Mouse (Mus musculus) intestine, postnatal 0 days (tissue): ENCODE data around the gene Adcy4. TPM values are rescaled to one million over a fixed set of nuclear protein-coding genes. Genes with fewer than 3 reads are reported as not detected.

Source experiments
- ATAC-seq: fragments of 200-750 bp; cut with Nextera tagmentation; 2 replicates; pipeline ENCODE4 v1.8.0; 2017; ENCODE audit warnings: mild to moderate bottlenecking, moderate TSS enrichment, moderate library complexity
- H3K27ac ChIP-seq: fragments of 300-500 bp; sonication (generic); 2 replicates; pipeline ENCODE4 v1.5.1; 2014; ENCODE audit warnings: mild to moderate bottlenecking, low read depth, low read length, moderate library complexity
- H3K27me3 ChIP-seq: fragments of 300-500 bp; sonication (generic); replicated peaks from 2 replicates; pipeline ENCODE4 v1.6.1; 2014; ENCODE audit warnings: low read length, mixed read lengths; ENCODE audit not compliant: control insufficient read depth, insufficient read depth
- H3K36me3 ChIP-seq: fragments of 300-500 bp; sonication (generic); 2 replicates; pipeline ENCODE4 v1.6.1; 2014; ENCODE audit warnings: mild to moderate bottlenecking, moderate library complexity; ENCODE audit not compliant: control insufficient read depth, insufficient read depth
- H3K4me1 ChIP-seq: fragments of 300-500 bp; sonication (generic); replicated peaks from 2 replicates; pipeline ENCODE4 v1.6.1; 2014; ENCODE audit warnings: antibody characterized with exemption, low read length, mixed read lengths; ENCODE audit not compliant: control insufficient read depth, insufficient read depth
- H3K4me2 ChIP-seq: fragments of 300-500 bp; sonication (generic); replicated peaks from 2 replicates; pipeline ENCODE4 v1.6.1; 2014; ENCODE audit warnings: low read depth, mild to moderate bottlenecking, moderate library complexity
- H3K4me3 ChIP-seq: fragments of 300-500 bp; sonication (generic); 2 replicates; pipeline ENCODE4 v1.5.1; 2014; ENCODE audit warnings: low read depth, low read length
- H3K9ac ChIP-seq: fragments of 300-500 bp; sonication (generic); 2 replicates; pipeline ENCODE4 v1.6.1; 2014; ENCODE audit warnings: mild to moderate bottlenecking, low read depth, low read length
- H3K9me3 ChIP-seq: fragments of 300-500 bp; sonication (generic); 2 replicates; pipeline ENCODE4 v1.6.1; 2016; ENCODE audit warnings: mixed run types; ENCODE audit not compliant: control insufficient read depth
- CTCF ChIP-seq: sonication (generic); IDR thresholded peaks from 2 replicates; pipeline ENCODE4 v1.5.1; 2016; ENCODE audit warnings: low read depth, mild to moderate bottlenecking, control low read depth, antibody characterized with exemption, moderate library complexity
- WGBS: fragments of 180-500 bp; shearing (Covaris S2); extraction: QIAGEN DNeasy Blood & Tissue Kit; methylation state at CpG from one replicate; pipeline ENCODE4 v1.1.7; 2014; 5-methylcytosine and 5-hydroxymethylcytosine counted together
- polyA plus RNA-seq: library from polyadenylated mRNA; unstranded; fragments of >200 nt; fragmentation: Nextera tagmentation; extraction: Ambion mirVana; gene quantifications from 2 replicates; pipeline ENCODE4 v1.2.1, GENCODE M21; 2015

Adcy4 gene
- polyA plus RNA-seq, 1 experiment from 2014 or later: 4.3 TPM

DNA sequence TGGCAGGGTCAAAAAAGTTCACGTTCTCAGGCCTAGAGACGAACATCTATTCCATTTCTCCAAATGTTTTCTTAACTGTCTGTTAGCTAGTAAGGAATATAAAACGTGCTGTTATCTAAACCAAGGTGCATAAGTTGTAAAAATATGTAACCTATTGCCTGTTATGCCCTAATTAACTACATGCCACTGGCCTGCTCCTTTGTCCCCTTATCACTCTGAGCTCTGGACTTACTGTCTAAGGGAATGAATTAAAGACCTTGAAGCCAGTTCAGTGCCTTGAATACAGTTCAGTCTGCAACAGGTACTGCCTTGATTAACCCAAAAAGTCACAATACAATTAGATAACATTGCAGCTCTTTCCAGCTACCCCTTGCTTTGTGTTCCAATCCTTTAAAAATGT, 48.6 kb downstream of the Adcy4 start:
- Histone ChIP-seq H3K36me3 (peaks cover 25% of the 10 kb centered on the region), H3K4me3 (no peak overlapping the region), H3K27ac (0 out of 2 replicates have a peak overlapping the region, but pooled peaks have one; percentile 62), H3K4me1 (0 out of 2 replicates have a peak, but pooled peaks cover 13% of the 10 kb centered on the region), H3K27me3 (no peaks in the 10 kb centered on the region), H3K9ac (no peak overlapping the region), H3K9me3 (no peaks in the 10 kb centered on the region), H3K4me2 (peak overlapping the region; percentile 46)
- no peak for TF ChIP-seq CTCF
- peak; percentile 71 for ATAC-seq
- 9% methylated on average over 3 of the region's 3 CpGs for WGBS

GRCm38 (mm10) chr14:55734869-55735268, 49.0 kb downstream of the Adcy4 start:
- no peak overlapping the region for H3K4me3 ChIP-seq
- no peaks in the 10 kb centered on the region for H3K27me3 ChIP-seq
- H3K36me3 ChIP-seq: peaks cover 20% of the 10 kb centered on the region
- 0 out of 2 replicates have a peak, but pooled peaks cover 13% of the 10 kb centered on the region for H3K4me1 ChIP-seq
- H3K9ac ChIP-seq: no peak overlapping the region
- no peak for TF ChIP-seq CTCF
- no peak; the same call in 1 of the 2 replicates for ATAC-seq
- no peak overlapping the region for H3K27ac ChIP-seq
- WGBS: 39% methylated on average over 7 of the region's 7 CpGs
- H3K9me3 ChIP-seq: no peaks in the 10 kb centered on the region
- H3K4me2 ChIP-seq: 0 out of 2 replicates have a peak overlapping the region, but pooled peaks have one; percentile 24

GRCm38 (mm10) chr14:55733889-55734288, 50.0 kb downstream of the Adcy4 start:
- no peaks in the 10 kb centered on the region for H3K27me3 ChIP-seq
- no peak for TF ChIP-seq CTCF
- peak overlapping the region; percentile 21; the same call in 1 of the 2 replicates for H3K4me2 ChIP-seq
- no peak overlapping the region for H3K9ac ChIP-seq
- no peak overlapping the region for H3K4me3 ChIP-seq
- no peak overlapping the region for H3K27ac ChIP-seq
- H3K9me3 ChIP-seq: no peaks in the 10 kb centered on the region
- whole genome bisulfite sequencing: 40% methylated on average over 10 of the region's 10 CpGs
- peak; percentile 71 for ATAC-seq
- H3K4me1 ChIP-seq: 0 out of 2 replicates have a peak, but pooled peaks cover 13% of the 10 kb centered on the region
- H3K36me3 ChIP-seq: peaks cover 11% of the 10 kb centered on the region; the same call in 1 of the 2 replicates

GRCm38 (mm10) chr14:55730531-55731032, 53.3 kb downstream of the Adcy4 start:
- 0 out of 2 replicates have a peak, but pooled peaks cover 5% of the 10 kb centered on the region for H3K4me1 ChIP-seq
- H3K27me3 ChIP-seq: no peaks in the 10 kb centered on the region
- ATAC-seq: no peak
- TF ChIP-seq CTCF: no peak
- H3K9me3 ChIP-seq: no peaks in the 10 kb centered on the region
- H3K4me2 ChIP-seq: no peak overlapping the region
- no peak overlapping the region for H3K9ac ChIP-seq
- no peaks in the 10 kb centered on the region for H3K36me3 ChIP-seq
- no peak overlapping the region for H3K4me3 ChIP-seq
- no peak overlapping the region for H3K27ac ChIP-seq
- WGBS: 83% methylated on average over 7 of the region's 7 CpGs

DNA sequence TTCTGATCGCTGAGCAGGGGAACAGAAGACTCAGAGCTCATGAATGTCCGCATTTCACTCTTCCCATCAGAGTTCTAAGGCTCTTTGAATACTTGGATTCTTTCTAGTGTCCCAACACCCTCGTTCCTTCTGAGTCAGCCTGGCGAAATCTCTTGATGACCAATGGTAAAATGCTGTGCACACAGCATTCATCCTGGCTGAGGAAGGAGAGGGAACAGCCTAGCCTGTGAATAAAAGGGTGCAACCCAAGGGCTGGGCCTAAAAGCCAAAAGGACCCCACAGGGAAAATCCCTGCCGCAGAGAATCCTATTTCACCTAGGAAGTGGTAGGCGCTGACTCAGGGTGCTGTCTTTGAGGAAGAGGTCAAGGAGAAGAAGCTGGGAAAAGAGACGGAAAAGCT, 53.8 kb downstream of the Adcy4 start:
- ATAC-seq: no peak
- no peaks in the 10 kb centered on the region for H3K27me3 ChIP-seq
- no peak overlapping the region for H3K27ac ChIP-seq
- 84% methylated on average over 7 of the region's 7 CpGs for WGBS
- H3K4me1 ChIP-seq: 0 out of 2 replicates have a peak, but pooled peaks cover 5% of the 10 kb centered on the region
- no peak overlapping the region for H3K9ac ChIP-seq
- no peak overlapping the region for H3K4me3 ChIP-seq
- TF ChIP-seq CTCF: no peak
- H3K4me2 ChIP-seq: no peak overlapping the region
- no peaks in the 10 kb centered on the region for H3K9me3 ChIP-seq
- no peaks in the 10 kb centered on the region for H3K36me3 ChIP-seq

DNA sequence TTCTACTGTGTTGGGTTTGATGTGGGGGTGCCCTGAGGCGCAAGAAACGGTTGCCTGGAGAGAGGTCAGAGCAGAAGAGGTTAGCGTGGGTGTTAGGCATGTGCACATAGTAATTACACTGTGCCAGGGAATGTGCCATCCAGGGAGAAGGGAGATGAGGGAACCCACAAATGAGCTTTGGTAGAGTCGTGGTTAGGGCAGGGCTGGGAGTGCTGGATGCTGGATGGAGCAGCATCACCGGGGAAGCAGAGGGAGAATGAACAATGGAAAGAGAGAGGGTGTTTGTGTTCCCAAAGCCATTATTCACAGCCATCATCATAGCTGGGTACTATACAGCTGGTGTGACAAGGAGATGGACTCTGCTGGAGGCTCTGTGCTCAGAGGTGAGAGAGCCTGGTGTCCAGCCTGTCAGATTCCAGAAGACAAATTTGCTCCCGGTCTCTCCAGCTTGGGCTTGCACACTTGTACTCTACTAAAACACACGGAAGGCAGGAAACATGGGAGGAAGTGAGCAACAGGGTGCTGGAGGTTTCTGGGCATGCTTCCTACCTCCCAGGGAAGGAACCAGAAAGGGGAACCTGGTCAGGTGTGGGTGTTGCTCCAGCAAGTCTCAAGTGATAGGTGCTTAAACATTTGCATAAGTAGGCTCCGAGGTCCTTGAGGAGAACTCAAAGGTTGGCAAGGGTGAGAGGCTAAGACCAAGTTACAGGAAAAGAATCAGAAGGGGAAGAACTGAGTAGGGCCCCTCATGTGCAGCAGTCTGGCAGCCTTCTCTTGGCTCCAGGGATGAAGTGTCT, 55.8 kb downstream of the Adcy4 start:
- WGBS: 67% methylated on average over 8 of the region's 8 CpGs

More for the DNA sequence above, 55.8 kb downstream of the Adcy4 start:
- Histone ChIP-seq H3K9ac (no peak overlapping the region), H3K4me3 (no peak overlapping the region), H3K9me3 (no peaks in the 10 kb centered on the region), H3K4me2 (no peak overlapping the region), H3K4me1 (no peaks in the 10 kb centered on the region), H3K36me3 (no peaks in the 10 kb centered on the region), H3K27me3 (no peaks in the 10 kb centered on the region), H3K27ac (no peak overlapping the region)
- no peak for ATAC-seq
- TF ChIP-seq CTCF: no peak
